Mouse (Mus musculus): Measurements from ENCODE around the gene Vmn1r239-ps. TPM values are rescaled to one million over a fixed set of nuclear protein-coding genes. Genes with fewer than 3 reads are reported as not detected.
"Not testable (repeated sequence)": the region's sequence is repeated elsewhere in the genome, so short reads cannot be mapped to it uniquely, and the experiment has no call there.

Gene Vmn1r239-ps
- polyA plus RNA-seq (2016; fragmentation: Nextera tagmentation; extraction: Ambion mirVana), result not detected in 2 replicates

DNA sequence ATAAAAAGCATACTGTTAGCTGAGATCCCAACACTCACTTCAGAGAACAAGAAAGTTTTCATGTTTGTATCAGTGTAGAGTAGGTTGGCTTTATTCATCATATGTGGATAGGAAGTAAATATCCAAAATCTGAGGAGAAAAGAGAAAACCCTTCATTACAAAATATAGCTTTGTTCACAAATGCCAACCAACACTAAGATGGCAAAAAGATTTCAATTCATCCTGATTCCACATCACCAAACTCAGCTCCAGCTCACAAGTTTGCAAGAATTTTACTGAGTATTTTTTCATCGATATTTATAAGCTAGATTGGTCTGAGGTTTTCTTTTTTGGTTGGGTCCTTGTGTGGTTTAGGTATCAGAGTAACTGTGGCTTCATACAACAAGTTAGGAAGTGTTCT, at the start of gene Vmn1r239-ps:
Gene Vmn1r239-ps, minus strand, starts transcription at position 101 of the 400 bp plus-strand sequence.
- not testable (repeated sequence) for H3K4me1 ChIP-seq; H3K27ac ChIP-seq (replicated peaks); H3K36me3 ChIP-seq; H3K4me3 ChIP-seq; H3K9me3 ChIP-seq (replicated peaks); DNase-seq (ENCODE audit: low spot score); H3K27me3 ChIP-seq (ENCODE audit: low read depth, poor library complexity, severe bottlenecking)
- 91% methylated on average over 1 of the region's 1 CpGs for WGBS

DNA sequence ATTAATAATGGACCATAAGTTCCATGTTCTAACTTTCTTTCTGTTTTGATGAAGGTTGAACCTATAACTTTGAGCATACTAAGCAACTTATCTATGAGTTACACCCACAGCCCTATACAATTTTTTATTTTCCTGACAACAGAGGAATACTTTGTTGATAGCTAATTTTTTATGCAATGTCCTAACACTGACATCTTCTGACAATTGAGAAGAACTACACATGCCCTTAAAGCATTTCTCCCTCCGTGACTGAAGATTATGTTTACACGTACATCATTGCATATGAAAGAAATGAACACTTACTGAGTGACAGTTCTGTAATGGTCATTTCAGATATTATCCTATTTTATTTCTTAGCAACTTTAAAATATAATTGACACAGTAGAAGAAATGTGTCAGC, 36.0 kb upstream of the Vmn1r239-ps start:
- 85% methylated on average over 2 of the region's 2 CpGs for WGBS
- no peak for DNase-seq (ENCODE audit: low spot score)
- H3K27me3 ChIP-seq (ENCODE audit: low read depth, poor library complexity, severe bottlenecking), result no peaks in the 10 kb centered on the region
- no peak overlapping the region for H3K27ac ChIP-seq (replicated peaks)
- H3K4me1 ChIP-seq, result no peaks in the 10 kb centered on the region
- H3K36me3 ChIP-seq, result no peaks in the 10 kb centered on the region
- no peaks in the 10 kb centered on the region for H3K9me3 ChIP-seq (replicated peaks)
- no peak overlapping the region for H3K4me3 ChIP-seq

DNA sequence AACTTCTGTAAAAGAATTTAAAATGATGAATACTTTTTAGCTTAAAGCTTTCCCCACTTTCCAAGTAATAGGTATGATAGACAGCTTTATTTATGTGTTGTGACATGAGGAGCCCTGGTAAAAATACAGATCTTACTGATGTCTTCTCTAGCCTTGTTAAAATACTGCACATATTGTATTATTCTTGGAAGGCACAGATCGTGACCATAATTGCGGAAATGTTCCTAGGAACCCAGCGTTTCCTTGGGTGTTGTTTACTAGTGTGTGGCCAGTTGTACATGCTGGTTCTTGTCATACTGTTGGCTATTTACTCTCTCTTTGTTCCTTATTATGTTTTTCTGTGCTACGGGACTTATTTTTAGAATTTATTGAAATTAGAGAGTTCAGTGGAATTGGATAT, 10.1 kb downstream of the Vmn1r239-ps start:
- no peaks in the 10 kb centered on the region for H3K27me3 ChIP-seq (ENCODE audit: low read depth, poor library complexity, severe bottlenecking)
- H3K4me1 ChIP-seq, result no peaks in the 10 kb centered on the region
- WGBS, result 91% methylated on average over 4 of the region's 4 CpGs
- no peak overlapping the region for H3K4me3 ChIP-seq
- no peaks in the 10 kb centered on the region for H3K9me3 ChIP-seq (replicated peaks)
- no peak overlapping the region for H3K27ac ChIP-seq (replicated peaks)
- DNase-seq (ENCODE audit: low spot score), result no peak
- H3K36me3 ChIP-seq, result no peaks in the 10 kb centered on the region

DNA sequence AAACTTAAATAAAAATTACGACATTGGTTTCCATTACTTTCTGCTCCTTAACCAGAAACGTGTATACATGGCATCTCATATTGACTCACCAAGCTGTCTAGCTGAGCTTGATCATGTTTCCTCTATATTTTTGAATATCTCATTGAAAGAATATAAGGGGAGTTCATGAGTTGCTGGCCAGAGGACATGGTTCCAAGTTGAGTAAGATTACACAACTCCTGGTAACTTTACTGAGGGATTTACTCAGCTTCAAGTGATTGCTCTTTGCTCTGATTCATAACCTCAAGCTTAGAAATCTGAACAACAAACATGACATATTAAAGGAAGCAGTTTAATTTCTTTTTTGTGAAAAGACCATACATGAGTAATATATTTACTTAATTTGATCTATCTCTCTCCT, 18.1 kb downstream of the Vmn1r239-ps start:
- Histone ChIP-seq H3K4me3 (no peak overlapping the region), H3K27me3 (ENCODE audit: low read depth, poor library complexity, severe bottlenecking) (no peaks in the 10 kb centered on the region), H3K36me3 (no peaks in the 10 kb centered on the region), H3K27ac (replicated peaks) (no peak overlapping the region), H3K4me1 (no peaks in the 10 kb centered on the region), H3K9me3 (replicated peaks) (no peaks in the 10 kb centered on the region)
- no peak for DNase-seq (ENCODE audit: low spot score)
- 90% methylated on average over 2 of the region's 2 CpGs for WGBS

DNA sequence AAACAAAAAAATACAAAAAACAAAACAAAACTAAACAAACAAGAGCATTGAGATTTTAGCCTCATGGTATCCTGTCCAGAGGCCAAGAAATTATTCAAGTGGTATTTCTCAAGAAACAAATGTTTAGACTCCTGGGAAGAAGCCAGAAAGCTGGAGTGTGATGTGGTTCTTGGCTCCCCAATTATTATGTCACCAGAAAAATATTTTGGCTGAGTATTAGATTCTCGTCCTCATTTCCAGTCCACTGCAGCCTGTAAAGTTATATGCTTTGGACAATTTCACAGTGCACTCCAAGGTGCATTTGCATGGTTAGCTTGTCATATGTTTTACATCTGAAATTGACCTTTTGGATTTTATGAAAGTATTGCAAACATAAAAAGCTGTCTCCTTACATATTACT, 23.8 kb downstream of the Vmn1r239-ps start:
- 70% methylated on average over 1 of the region's 1 CpGs for WGBS
- Histone ChIP-seq H3K27ac (replicated peaks) (no peak overlapping the region), H3K9me3 (replicated peaks) (no peaks in the 10 kb centered on the region), H3K4me1 (no peaks in the 10 kb centered on the region), H3K4me3 (no peak overlapping the region), H3K27me3 (ENCODE audit: low read depth, poor library complexity, severe bottlenecking) (no peaks in the 10 kb centered on the region), H3K36me3 (no peaks in the 10 kb centered on the region)
- no peak for DNase-seq (ENCODE audit: low spot score)

DNA sequence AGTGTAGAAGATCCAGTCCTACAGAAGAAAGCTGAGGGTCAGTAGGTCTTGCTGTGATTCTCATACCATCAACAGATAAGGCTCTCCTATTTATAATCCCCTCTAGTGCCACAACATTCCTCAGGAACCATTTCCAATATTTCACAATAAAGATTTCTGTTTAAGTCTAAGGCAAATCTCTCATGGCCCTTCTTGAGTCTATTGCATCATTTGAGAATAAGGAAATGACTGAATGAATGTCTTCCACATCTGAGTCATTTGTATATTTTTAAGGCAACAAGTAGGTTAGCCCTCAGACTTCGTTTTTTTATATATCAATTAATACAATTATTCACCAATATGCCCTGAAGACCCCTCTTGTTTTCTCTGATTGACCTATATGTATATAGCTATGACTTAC, 24.4 kb downstream of the Vmn1r239-ps start, which contains the start of gene Il13ra2:
Gene Il13ra2, minus strand, starts transcription at position 64 of the 400 bp plus-strand sequence.
- H3K4me3 ChIP-seq, result no peak within 1 kb of the TSS
- H3K27ac ChIP-seq (replicated peaks), result no peak within 1 kb of the TSS
- no peak for DNase-seq (ENCODE audit: low spot score)
- WGBS, result 53% methylated on average over 1 of the region's 1 CpGs
- H3K4me1 ChIP-seq, result no peaks in the 10 kb centered on the region
- H3K9me3 ChIP-seq (replicated peaks), result no peaks in the 10 kb centered on the region
- no peaks in the 10 kb centered on the region for H3K36me3 ChIP-seq
- no peaks in the 10 kb centered on the region for H3K27me3 ChIP-seq (ENCODE audit: low read depth, poor library complexity, severe bottlenecking)

Other genes with a start within 250 kb of the Vmn1r239-ps start
- gene Il13ra2, start 24.5 kb downstream of the Vmn1r239-ps start, polyA plus RNA-seq (2016; fragmentation: Nextera tagmentation; extraction: Ambion mirVana), result not detected in 2 replicates
- gene Lrch2, start 100.4 kb upstream of the Vmn1r239-ps start, polyA plus RNA-seq (2016; fragmentation: Nextera tagmentation; extraction: Ambion mirVana), result 4.9 and 5.9 TPM in 2 replicates